Mouse (Mus musculus): ENCODE results near the gene Ston2.

DNA sequence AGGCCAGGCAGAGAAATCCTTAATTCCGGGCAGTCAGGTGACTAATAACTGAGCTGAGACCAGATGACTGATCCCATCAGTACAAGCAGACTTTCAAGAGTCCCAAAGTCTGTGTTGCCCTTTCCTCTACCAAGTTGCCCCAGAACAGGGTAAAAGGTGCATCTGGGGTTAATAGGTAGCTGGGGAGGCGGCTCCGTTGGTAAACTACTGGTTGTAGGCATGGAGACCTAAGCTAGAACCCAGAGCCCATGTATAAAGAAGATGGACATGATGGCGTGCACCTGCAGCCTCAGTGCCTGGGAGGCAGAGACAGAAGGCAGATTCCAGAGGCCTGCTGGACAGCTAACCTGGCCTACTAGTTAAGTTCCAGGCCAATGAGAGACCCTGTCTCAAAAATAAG, 30.5 kb upstream of the Ston2 start:
- TF ChIP-seq POLR2A (IDR thresholded peaks at IDR 0.05; ENCODE audit: insufficient read depth, low read depth, low read length): no peak
- TF ChIP-seq CTCF (IDR thresholded peaks at IDR 0.05): no peak
- no peak for TF ChIP-seq EP300 (IDR thresholded peaks at IDR 0.05; ENCODE audit: insufficient read depth, low read depth, low read length)

All from heart, adult 2 months (tissue).